15 mouse cellular contexts compared by ENCODE assay signal in the genomic region with DNA sequence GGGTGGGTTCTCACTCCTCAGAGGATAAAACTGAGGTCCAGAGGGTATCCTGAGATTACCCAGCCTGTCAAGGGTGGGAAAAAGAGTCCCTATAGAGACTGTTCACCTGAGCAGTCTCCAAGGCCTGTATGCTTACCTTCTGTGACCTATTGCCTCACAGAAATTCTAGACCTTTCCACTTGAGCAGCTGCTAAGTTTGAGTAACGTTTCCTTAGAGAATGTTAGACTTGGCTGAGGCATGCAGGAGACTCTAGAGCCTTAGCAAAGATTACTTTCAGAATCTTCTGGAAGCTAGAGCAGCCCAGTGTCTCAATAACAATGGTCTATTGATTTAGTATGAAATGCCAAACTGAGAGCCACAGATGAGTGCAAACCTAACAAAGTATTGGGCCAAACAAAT.
"Had no signal": no experiment of that assay in that cellular context is flagged by ENCODE, and none has a peak within 500 bp of the region (broad histone marks: within the 10 kb centered on the region; RNA-seq: fewer than 3 reads in every experiment).

No protein-coding gene starts in this region.

- H3K9me3 ChIP-seq: liver, embryonic 13.5 days; liver, embryonic 15.5 days; megakaryocyte, embryonic 14.5 days; midbrain, embryonic 13.5 days; midbrain, embryonic 15.5 days; neural tube, embryonic 12.5 days; stomach, embryonic 15.5 days had no signal

- H3K9ac ChIP-seq: liver, embryonic 13.5 days; liver, embryonic 15.5 days; midbrain, embryonic 13.5 days; midbrain, embryonic 15.5 days; neural tube, embryonic 12.5 days; stomach, embryonic 15.5 days had no signal

- H3K27ac ChIP-seq: liver, embryonic 13.5 days; liver, embryonic 15.5 days; macrophage; midbrain, embryonic 13.5 days; midbrain, embryonic 15.5 days; neural tube, embryonic 12.5 days; stomach, embryonic 15.5 days; stomach, postnatal 0 days had no signal

- H3K4me2 ChIP-seq: liver, embryonic 11.5 days; liver, embryonic 13.5 days; liver, embryonic 15.5 days; midbrain, embryonic 11.5 days; midbrain, embryonic 13.5 days; midbrain, embryonic 15.5 days; neural tube, embryonic 12.5 days; stomach, embryonic 15.5 days had no signal

- H3K4me1 ChIP-seq: liver, embryonic 13.5 days; liver, embryonic 15.5 days; megakaryocyte, embryonic 14.5 days; midbrain, embryonic 13.5 days; midbrain, embryonic 15.5 days; neural tube, embryonic 12.5 days; stomach, embryonic 15.5 days had no signal

- DNase-seq: liver, embryonic 13.5 days; right cerebral cortex, postnatal 14 days; thymus, adult 2 months; thymus, postnatal 25 days; thymus, postnatal 4 days had no signal

- H3K36me3 ChIP-seq: liver, embryonic 13.5 days; liver, embryonic 15.5 days; midbrain, embryonic 13.5 days; midbrain, embryonic 15.5 days; neural tube, embryonic 12.5 days; stomach, embryonic 15.5 days had no signal

- ATAC-seq: midbrain, embryonic 13.5 days; midbrain, embryonic 15.5 days had no signal

- H3K27me3 ChIP-seq: liver, embryonic 13.5 days; liver, embryonic 15.5 days; megakaryocyte, embryonic 14.5 days; midbrain, embryonic 13.5 days; midbrain, embryonic 15.5 days; neural tube, embryonic 12.5 days; stomach, embryonic 15.5 days had no signal

- H3K4me3 ChIP-seq: liver, embryonic 13.5 days; liver, embryonic 15.5 days; megakaryocyte, embryonic 14.5 days; midbrain, embryonic 13.5 days; midbrain, embryonic 15.5 days; neural tube, embryonic 12.5 days; stomach, embryonic 15.5 days had no signal
